Mouse (Mus musculus) cortical plate, adult 2 months (tissue): Measurements from ENCODE around the gene Tns1. TPM values are rescaled to one million over a fixed set of nuclear protein-coding genes. Genes with fewer than 3 reads are reported as not detected.

Experiments
- H3K27ac ChIP-seq: fragments of 200-500 bp; 2 replicates; pipeline ENCODE4 v1.5.1; 2012; ENCODE audit warnings: low read length, control low read depth, inconsistent platforms; ENCODE audit not compliant: insufficient read depth
- H3K4me1 ChIP-seq: fragments of 200-500 bp; 2 replicates; pipeline ENCODE4 v1.6.1; 2011; ENCODE audit warnings: low read length; ENCODE audit not compliant: control insufficient read depth, insufficient read depth
- H3K4me3 ChIP-seq: fragments of 200-500 bp; 2 replicates; pipeline ENCODE4 v1.5.1; 2011; ENCODE audit warnings: mild to moderate bottlenecking, low read length, control low read depth; ENCODE audit not compliant: insufficient read depth
- CTCF ChIP-seq: fragments of 200-500 bp; IDR thresholded peaks from 2 replicates; pipeline ENCODE4 v1.5.1; 2011; ENCODE audit warnings: mild to moderate bottlenecking, control low read depth, low read length; ENCODE audit not compliant: insufficient read depth; ENCODE audit errors: extremely low read depth
- POLR2A ChIP-seq: fragments of 200-500 bp; IDR thresholded peaks from 2 replicates; pipeline ENCODE4 v1.6.1; 2011; ENCODE audit warnings: mild to moderate bottlenecking, low read length, control low read depth; ENCODE audit not compliant: insufficient read depth; ENCODE audit errors: extremely low read depth
- polyA plus RNA-seq: library from polyadenylated mRNA; depleted of rRNA; stranded (reverse); fragments of >200 nt; gene quantifications from 2 replicates; pipeline ENCODE4 v1.2.3, GENCODE M21; 2012

Tns1 gene
- polyA plus RNA-seq, 1 experiment: 23.0 TPM

DNA sequence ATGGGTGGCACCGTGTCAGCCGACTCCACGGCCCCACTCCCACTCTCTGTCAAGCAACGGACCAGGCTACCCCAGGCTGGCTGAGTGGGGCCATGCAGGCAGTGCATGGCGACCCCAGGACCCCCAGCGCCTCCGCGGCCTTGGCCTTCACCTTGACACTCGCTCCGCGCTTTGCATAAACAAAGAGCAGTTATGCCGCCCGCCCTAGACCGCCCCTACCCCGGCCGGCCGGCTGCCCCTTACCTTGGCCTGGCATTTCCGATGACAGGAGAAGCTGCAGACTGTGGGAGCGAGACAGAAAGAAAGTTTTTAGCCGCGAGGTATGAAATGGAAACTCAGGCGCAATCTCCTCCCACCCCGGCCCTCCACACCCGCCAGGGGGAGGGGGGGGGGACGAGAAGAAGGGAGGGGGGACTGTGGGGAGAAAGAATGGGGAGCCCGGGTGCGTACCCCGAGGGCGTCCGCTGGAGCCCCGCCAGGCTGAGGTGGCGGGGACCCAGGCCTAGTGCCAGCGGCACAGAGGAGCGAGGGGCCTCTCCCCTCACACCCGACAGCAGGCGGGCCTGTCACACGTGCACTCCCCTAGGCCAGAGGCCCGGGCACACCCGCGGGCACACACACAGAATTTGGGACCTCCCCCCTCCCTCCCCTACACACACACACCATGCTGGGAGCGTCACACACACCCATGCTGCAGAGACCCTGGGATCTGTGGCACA is 55.7 kb downstream of the Tns1 start:
- Histone ChIP-seq H3K4me1 (no peaks in the 10 kb centered on the region), H3K27ac (no peak overlapping the region), H3K4me3 (no peak overlapping the region)
- TF ChIP-seq CTCF: no peak
- TF ChIP-seq POLR2A: no peak

DNA sequence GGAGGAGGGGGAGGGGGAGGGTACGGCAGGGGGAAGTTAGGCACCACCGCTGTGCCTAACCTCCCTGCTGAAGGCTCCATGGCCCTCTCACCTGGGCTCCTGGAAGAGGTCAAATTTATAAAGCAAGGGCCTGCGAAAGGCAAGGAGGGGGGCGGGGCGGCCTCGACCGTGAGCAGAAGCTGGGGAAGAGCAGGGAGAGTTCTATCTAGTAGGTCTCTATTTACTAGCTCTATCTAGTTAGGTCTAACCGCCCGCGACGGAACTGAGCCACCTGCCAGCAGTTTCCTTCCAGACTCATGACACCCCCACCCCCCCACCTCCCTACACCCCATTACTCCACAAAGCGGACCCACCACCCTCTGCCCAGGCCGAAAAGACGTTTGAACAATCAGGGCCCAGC is 56.4 kb downstream of the Tns1 start:
- Histone ChIP-seq H3K27ac (no peak overlapping the region), H3K4me3 (no peak overlapping the region), H3K4me1 (no peaks in the 10 kb centered on the region)
- TF ChIP-seq CTCF (no peak), POLR2A (no peak)

DNA sequence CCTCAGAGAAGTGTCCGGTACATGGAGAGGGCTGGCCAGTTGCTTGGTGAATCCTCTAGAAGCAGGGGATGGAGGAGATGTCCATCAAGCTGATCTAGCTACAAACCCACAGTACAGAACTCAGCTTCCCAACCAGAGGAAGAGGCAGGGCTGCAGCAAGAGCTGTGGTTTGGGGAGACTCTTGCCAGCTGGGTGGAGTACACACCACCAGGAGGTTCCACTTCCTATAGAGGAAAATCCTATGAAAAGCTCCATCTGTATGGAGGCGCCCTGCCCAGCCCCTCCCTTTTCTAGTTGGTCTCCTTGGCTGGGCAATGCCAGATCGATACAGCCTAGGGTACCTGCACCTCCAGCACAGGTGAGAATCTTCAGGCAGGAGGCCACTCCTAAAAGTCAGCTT is 57.7 kb downstream of the Tns1 start:
- H3K4me1 ChIP-seq: no peaks in the 10 kb centered on the region
- no peak for TF ChIP-seq CTCF
- no peak for TF ChIP-seq POLR2A
- no peak overlapping the region for H3K27ac ChIP-seq
- no peak overlapping the region for H3K4me3 ChIP-seq

DNA sequence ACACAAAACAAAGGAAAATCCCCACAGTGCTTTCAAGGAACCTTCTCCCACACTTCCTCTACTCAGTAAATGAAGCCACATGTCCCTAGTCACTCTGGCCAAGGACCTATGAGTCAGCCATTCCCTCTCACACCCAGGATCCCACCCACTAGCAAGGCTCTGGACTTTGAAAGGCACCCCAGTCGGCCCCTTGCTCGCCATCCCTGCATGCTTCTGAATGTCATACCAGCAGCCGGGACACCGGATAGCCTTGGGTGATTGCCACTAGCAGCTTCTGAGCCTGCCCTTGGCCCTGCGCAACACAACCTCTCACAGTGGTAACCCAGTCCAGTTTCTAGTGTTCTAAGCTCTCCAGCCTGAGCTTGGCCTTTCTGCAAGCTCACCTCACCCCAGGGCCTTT is 58.2 kb downstream of the Tns1 start:
- Histone ChIP-seq H3K27ac (no peak overlapping the region), H3K4me3 (no peak overlapping the region), H3K4me1 (no peaks in the 10 kb centered on the region)
- TF ChIP-seq POLR2A: no peak
- TF ChIP-seq CTCF: no peak

DNA sequence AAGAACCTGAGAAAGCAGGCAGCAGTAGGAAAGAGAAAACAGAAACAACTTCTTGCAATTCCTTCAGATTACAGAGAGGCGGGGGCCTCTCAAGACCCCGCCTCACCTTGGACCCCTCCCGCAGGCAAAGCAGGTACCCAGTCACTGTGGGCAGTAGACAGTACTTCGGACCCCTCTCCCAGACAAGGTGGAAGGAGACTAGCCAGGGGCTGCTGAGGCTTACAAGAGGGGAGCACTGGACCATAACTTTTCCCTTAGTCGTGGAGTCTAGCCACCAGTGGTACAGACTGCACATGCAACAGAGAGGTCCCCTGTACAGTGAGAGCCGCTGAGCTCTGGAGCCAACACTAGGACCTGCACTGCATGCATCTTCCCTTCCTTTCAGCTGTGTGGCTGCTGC is 64.2 kb downstream of the Tns1 start:
- Histone ChIP-seq H3K4me3 (no peak overlapping the region), H3K27ac (no peak overlapping the region), H3K4me1 (no peaks in the 10 kb centered on the region)
- TF ChIP-seq CTCF (no peak), POLR2A (no peak)

DNA sequence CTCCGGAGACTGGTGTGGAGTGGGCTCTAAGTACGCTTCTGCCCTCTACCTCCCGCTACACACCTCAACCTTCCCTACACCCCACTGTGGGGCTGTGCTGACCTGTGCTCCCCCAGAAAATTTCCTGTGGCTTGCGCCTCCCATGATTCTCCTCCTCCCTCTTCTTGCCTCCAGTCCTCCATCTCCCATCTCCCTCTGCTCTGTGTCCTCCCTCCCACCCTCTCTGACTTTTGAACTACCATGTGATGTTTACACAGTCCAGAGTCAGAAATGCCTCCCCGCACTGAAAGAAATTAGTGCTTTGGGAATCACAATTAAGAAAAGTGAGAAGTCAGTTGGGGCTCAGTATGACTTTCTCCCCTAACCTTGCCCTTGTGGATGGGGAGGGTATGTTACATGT is 64.7 kb downstream of the Tns1 start:
- Histone ChIP-seq H3K4me3 (no peak overlapping the region), H3K4me1 (no peaks in the 10 kb centered on the region), H3K27ac (no peak overlapping the region)
- TF ChIP-seq CTCF: no peak
- TF ChIP-seq POLR2A: no peak

DNA sequence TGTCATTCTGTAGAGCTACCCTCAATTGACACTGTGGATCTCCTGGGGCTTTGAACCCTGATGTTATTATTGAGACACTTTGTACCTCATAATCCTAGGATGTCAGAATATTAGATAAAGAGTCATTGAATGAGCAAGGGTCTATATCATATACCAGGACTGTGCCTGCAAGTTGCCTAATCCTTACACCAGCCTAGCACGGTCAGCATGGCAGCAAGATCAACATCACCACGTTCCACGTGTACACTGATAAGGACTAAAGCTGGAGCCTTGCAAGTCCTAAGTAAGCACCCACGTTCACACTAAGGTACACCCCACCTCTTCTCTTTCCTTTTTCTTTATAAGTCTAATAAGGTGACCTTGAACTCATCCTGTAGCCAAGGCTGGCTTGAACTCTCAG is 65.5 kb downstream of the Tns1 start:
- TF ChIP-seq CTCF (no peak), POLR2A (no peak)
- H3K4me1 ChIP-seq: no peaks in the 10 kb centered on the region
- no peak overlapping the region for H3K4me3 ChIP-seq
- H3K27ac ChIP-seq: no peak overlapping the region

DNA sequence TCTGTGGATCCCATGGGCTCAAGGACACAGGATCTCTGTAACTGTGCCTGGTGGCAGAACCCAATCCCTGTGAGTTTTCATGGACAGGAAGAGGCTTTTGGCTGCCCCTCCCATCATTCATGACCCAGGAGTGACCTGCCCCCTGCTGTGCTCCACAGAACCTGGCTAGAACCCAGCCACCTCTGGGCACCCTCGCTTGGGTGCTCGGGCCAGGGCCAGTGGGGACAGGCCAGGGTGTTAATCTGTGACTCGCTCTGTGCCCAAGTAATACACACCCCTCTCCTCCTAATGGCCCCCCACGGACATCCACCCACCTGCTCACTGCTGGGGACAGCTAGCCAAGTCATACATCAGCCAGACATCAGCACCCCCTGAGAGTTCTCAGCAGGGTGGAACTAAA is 65.9 kb downstream of the Tns1 start:
- TF ChIP-seq CTCF (no peak), POLR2A (no peak)
- Histone ChIP-seq H3K4me3 (no peak overlapping the region), H3K4me1 (no peaks in the 10 kb centered on the region), H3K27ac (no peak overlapping the region)

DNA sequence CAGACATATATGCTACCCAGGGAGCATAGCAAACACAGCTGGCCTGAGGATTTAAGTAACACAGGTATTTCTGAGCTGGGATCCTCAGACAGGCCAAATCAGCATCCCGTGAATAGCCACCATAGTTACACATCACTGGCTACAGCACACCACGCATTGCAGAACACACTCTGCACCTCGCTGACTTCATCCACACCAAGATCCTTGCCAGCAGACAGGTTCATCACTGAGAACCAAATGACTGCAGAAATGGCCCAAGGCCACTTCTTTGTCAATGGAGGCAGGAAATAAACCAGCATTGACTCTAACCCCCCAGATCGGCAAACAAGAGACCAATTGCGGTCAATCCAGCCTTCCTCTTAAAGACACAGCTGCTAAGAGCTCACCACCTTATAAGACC is 66.7 kb downstream of the Tns1 start:
- no peak overlapping the region for H3K27ac ChIP-seq
- no peaks in the 10 kb centered on the region for H3K4me1 ChIP-seq
- no peak overlapping the region for H3K4me3 ChIP-seq
- no peak for TF ChIP-seq CTCF
- TF ChIP-seq POLR2A: no peak

DNA sequence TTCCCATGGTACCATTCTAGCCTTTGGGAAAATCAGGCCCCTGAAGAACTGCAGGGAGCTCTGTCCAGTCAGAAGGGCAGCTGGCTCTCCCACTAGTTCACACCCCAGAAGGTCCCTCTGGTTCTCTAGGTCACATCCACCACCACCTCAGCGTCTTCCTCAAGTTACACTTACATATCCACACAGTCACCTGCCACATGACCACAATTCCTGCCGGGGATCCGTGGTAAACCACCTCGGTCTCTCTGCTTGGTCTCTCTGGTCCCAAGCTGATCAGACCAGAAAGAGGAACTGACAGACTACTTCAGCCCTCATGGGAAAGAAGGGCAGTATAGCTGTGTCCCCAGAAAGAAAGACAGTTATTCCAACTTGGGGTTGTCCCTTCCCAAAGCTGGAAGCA is 68.7 kb downstream of the Tns1 start:
- Histone ChIP-seq H3K27ac (no peak overlapping the region), H3K4me1 (no peaks in the 10 kb centered on the region), H3K4me3 (no peak overlapping the region)
- TF ChIP-seq POLR2A (no peak), CTCF (no peak)

DNA sequence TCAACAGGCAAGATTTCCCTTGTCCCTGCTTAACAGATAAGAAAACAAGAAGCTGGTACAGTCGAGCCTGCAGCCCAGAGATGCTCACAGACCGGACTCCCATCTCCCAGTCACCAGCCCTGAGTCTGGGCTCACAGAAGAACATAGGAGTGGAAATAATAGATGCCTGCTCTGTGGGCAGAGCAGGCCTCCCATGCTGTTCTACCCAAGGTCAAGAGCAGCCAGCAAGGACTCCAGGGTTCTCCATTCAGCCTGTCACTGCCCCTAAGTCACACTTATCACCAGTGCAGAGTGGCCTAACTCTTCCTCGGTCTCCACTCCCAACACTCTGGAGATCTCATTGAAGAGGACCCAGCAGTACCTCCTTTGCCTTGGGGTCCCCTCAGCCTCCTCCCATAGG is 69.8 kb downstream of the Tns1 start:
- TF ChIP-seq POLR2A (no peak), CTCF (no peak)
- H3K4me1 ChIP-seq: no peaks in the 10 kb centered on the region
- no peak overlapping the region for H3K27ac ChIP-seq
- no peak overlapping the region for H3K4me3 ChIP-seq
